ENCODE assay signal across 25 mouse cellular contexts in the genomic region with DNA sequence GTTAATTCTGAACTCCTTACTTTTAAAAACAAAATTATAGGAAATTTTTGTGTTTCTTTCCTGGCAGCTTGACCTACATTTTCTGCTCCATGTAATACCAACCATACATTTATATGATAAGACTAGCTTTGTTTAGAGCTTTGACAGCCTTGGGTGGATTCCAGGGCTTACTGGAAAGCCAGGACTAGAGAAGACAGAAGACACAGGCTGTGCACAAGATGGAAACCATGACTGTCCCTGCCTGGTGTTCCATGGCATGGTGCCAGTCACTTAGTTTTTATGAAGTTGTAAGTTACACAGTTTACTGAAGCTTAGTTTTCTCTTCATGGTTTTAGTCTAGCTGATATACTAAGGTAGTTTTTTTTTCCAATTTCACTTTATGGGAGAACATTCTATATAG.
DNase-seq lines count a peak whose midpoint lies in the region; ATAC-seq and TF ChIP-seq lines count a peak whose summit lies in the region.
"Had no signal": no experiment of that assay in that cellular context is flagged by ENCODE, and none has a peak within 500 bp of the region (broad histone marks: within the 10 kb centered on the region; RNA-seq: fewer than 3 reads in every experiment).

No protein-coding gene starts in this region.

- no peak for TF ChIP-seq CTCF in MEL (IDR thresholded peaks at IDR 0.05 in 2 of 3, conservative IDR thresholded peaks at IDR 0.05 in 1 of 3; ENCODE audit: control insufficient read depth in 1 of 3, insufficient read depth in 1 of 3, low read depth in 2 of 3, low read length in 3 of 3, poor library complexity in 1 of 3, severe bottlenecking in 1 of 3)

- TF ChIP-seq EP300 in MEL (IDR thresholded peaks at IDR 0.05; ENCODE audit: low read depth in 1 of 2, low read length in 2 of 2): no peak

- no peak overlapping the region for H3K4me3 ChIP-seq in lung, embryonic 15.5 days
- H3K4me3 ChIP-seq in MEL (ENCODE audit: control insufficient read depth in 1 of 2, insufficient read depth in 1 of 2, low read depth in 2 of 2, low read length in 2 of 2): no peak overlapping the region
- H3K4me3 ChIP-seq: forebrain, embryonic 10.5 days; heart, embryonic 13.5 days; layer of hippocampus, adult 2 months; limb, embryonic 13.5 days; liver, embryonic 12.5 days; midbrain, embryonic 13.5 days; stomach, embryonic 15.5 days had no signal

- H3K36me3 ChIP-seq in lung, embryonic 15.5 days: no peaks in the 10 kb centered on the region
- H3K36me3 ChIP-seq in MEL (ENCODE audit: control insufficient read depth in 1 of 2, insufficient read depth in 2 of 2, low read length in 2 of 2): no peaks in the 10 kb centered on the region
- H3K36me3 ChIP-seq: forebrain, embryonic 10.5 days; heart, embryonic 13.5 days; limb, embryonic 13.5 days; liver, embryonic 12.5 days; midbrain, embryonic 13.5 days; stomach, embryonic 15.5 days had no signal

- no peaks in the 10 kb centered on the region for H3K79me2 ChIP-seq in MEL (ENCODE audit: control insufficient read depth, insufficient read depth, low read length, poor library complexity)

- peak; percentile 55 for DNase-seq in heart, adult 11 months
- no peak for DNase-seq in heart, postnatal 4 days
- no peak for DNase-seq in lung, adult 18-20 months
- peak; percentile 27 for DNase-seq in MEL (ENCODE audit: low read depth, low spot score)
- DNase-seq in NIH3T3 (ENCODE audit: low read depth): peak; percentile 27
- DNase-seq in kidney, postnatal 14 days: no peak
- DNase-seq: gastrocnemius, postnatal 10 days; heart, postnatal 36 days; kidney, adult 9 months; kidney, postnatal 25 days; layer of hippocampus, postnatal 36 days; lung, adult 2 months; thymus, adult 18-20 months; thymus, postnatal 36 days had no signal

- H3K9ac ChIP-seq in lung, embryonic 15.5 days: no peak overlapping the region
- no peak overlapping the region for H3K9ac ChIP-seq in MEL (ENCODE audit: control insufficient read depth, low read depth, low read length, poor library complexity, severe bottlenecking)
- H3K9ac ChIP-seq: heart, embryonic 13.5 days; hindbrain, embryonic 14.5 days; limb, embryonic 13.5 days; liver, embryonic 12.5 days; midbrain, embryonic 13.5 days; stomach, embryonic 15.5 days had no signal

- peak; percentile 73 for ATAC-seq in lung, embryonic 15.5 days (ENCODE audit: borderline replicate concordance, extremely low read depth, low FRiP score, low TSS enrichment)
- ATAC-seq: forebrain, embryonic 16.5 days; intestine, embryonic 16.5 days; liver, embryonic 12.5 days; midbrain, embryonic 13.5 days had no signal

- H3K27ac ChIP-seq in lung, embryonic 15.5 days: no peak overlapping the region
- no peak overlapping the region for H3K27ac ChIP-seq in MEL (ENCODE audit: control insufficient read depth, low read depth, low read length)
- H3K27ac ChIP-seq: forebrain, embryonic 10.5 days; heart, embryonic 13.5 days; hindbrain, embryonic 14.5 days; layer of hippocampus, adult 2 months; limb, embryonic 13.5 days; liver, embryonic 12.5 days; midbrain, embryonic 13.5 days; stomach, embryonic 15.5 days had no signal

- no peak for TF ChIP-seq POLR2A in MEL (IDR thresholded peaks at IDR 0.05; ENCODE audit: control insufficient read depth in 1 of 2, insufficient read depth in 1 of 2, low read depth in 1 of 2, low read length in 2 of 2, poor library complexity in 1 of 2)

- no peaks in the 10 kb centered on the region for H3K9me3 ChIP-seq in lung, embryonic 15.5 days
- H3K9me3 ChIP-seq in MEL (replicated peaks; ENCODE audit: insufficient read depth, low read length): no peaks in the 10 kb centered on the region
- H3K9me3 ChIP-seq: forebrain, embryonic 10.5 days; heart, embryonic 13.5 days; limb, embryonic 13.5 days; liver, embryonic 12.5 days; midbrain, embryonic 13.5 days; stomach, embryonic 15.5 days had no signal

- H3K4me2 ChIP-seq in lung, embryonic 15.5 days: no peak overlapping the region
- H3K4me2 ChIP-seq: heart, embryonic 13.5 days; hindbrain, embryonic 14.5 days; limb, embryonic 13.5 days; liver, embryonic 12.5 days; midbrain, embryonic 13.5 days; stomach, embryonic 15.5 days had no signal

- H3K4me1 ChIP-seq in lung, embryonic 15.5 days: no peaks in the 10 kb centered on the region
- no peaks in the 10 kb centered on the region for H3K4me1 ChIP-seq in MEL (ENCODE audit: control insufficient read depth in 1 of 2, insufficient read depth in 2 of 2, low read length in 2 of 2)
- H3K4me1 ChIP-seq: forebrain, embryonic 10.5 days; limb, embryonic 13.5 days; liver, embryonic 12.5 days; midbrain, embryonic 13.5 days; stomach, embryonic 15.5 days had no signal

- H3K27me3 ChIP-seq in lung, embryonic 15.5 days: no peaks in the 10 kb centered on the region
- no peaks in the 10 kb centered on the region for H3K27me3 ChIP-seq in MEL (ENCODE audit: control insufficient read depth in 1 of 2, insufficient read depth in 2 of 2, low read length in 2 of 2)
- H3K27me3 ChIP-seq: heart, embryonic 13.5 days; limb, embryonic 13.5 days; liver, embryonic 12.5 days; midbrain, embryonic 13.5 days; stomach, embryonic 15.5 days had no signal

- no peak for TF ChIP-seq RAD21 in MEL (IDR thresholded peaks at IDR 0.05; ENCODE audit: low read depth, low read length)

TF ChIP-seq in MEL, 35 proteins besides CTCF, POLR2A, EP300 and RAD21:
- no peak for TF ChIP-seq SIN3A (IDR thresholded peaks at IDR 0.05; ENCODE audit: low read length)
- TF ChIP-seq SMC3 (IDR thresholded peaks at IDR 0.05; ENCODE audit: low read depth, low read length): no peak
TF ChIP-seq in MEL: peak in this region for 0.

Comparison
In these comparisons a context has a peak if more than half of its experiments do, and no peak if none do; other contexts are left out.
1. DNase-seq: peak in heart, adult 11 months (single experiment), MEL (single experiment) and NIH3T3 (single experiment); none in heart, postnatal 4 days (single experiment), lung, adult 18-20 months (0 of 2) and kidney, postnatal 14 days (single experiment).